Mouse (Mus musculus): ENCODE results near the gene BC049715. TPM values are rescaled to one million over a fixed set of nuclear protein-coding genes. Genes with fewer than 3 reads are reported as not detected.

Gene BC049715
- polyA plus RNA-seq, 1 experiment from 2014 or later: 1.9 TPM

- Histone ChIP-seq H3K9me3 (ENCODE audit: low read length) (no peaks in the 10 kb centered on the region), H3K4me1 (ENCODE audit: insufficient read depth, low read length) (peaks cover 34% of the 10 kb centered on the region), H3K27me3 (ENCODE audit: insufficient read depth, low read length) (no peaks in the 10 kb centered on the region), H3K27ac (ENCODE audit: low read length) (peak overlapping the region; percentile 26; the same call in 1 of the 2 replicates), H3K36me3 (ENCODE audit: insufficient read depth, low read length) (no peaks in the 10 kb centered on the region), H3K4me2 (replicated peaks; ENCODE audit: low read depth, low read length) (peak overlapping the region; percentile 25; the same call in 1 of the 2 replicates), H3K4me3 (ENCODE audit: low read length) (peak overlapping the region; percentile 3), H3K9ac (replicated peaks; ENCODE audit: low read length) (peak overlapping the region; percentile 29; the same call in 1 of the 2 replicates)
- 51% methylated on average over 14 of the region's 14 CpGs for WGBS
- ATAC-seq (ENCODE audit: low FRiP score, low TSS enrichment): no peak
These were observed 28.7 kb downstream of the BC049715 start for GRCm38 (mm10) chr6:136856071-136856636.

DNA sequence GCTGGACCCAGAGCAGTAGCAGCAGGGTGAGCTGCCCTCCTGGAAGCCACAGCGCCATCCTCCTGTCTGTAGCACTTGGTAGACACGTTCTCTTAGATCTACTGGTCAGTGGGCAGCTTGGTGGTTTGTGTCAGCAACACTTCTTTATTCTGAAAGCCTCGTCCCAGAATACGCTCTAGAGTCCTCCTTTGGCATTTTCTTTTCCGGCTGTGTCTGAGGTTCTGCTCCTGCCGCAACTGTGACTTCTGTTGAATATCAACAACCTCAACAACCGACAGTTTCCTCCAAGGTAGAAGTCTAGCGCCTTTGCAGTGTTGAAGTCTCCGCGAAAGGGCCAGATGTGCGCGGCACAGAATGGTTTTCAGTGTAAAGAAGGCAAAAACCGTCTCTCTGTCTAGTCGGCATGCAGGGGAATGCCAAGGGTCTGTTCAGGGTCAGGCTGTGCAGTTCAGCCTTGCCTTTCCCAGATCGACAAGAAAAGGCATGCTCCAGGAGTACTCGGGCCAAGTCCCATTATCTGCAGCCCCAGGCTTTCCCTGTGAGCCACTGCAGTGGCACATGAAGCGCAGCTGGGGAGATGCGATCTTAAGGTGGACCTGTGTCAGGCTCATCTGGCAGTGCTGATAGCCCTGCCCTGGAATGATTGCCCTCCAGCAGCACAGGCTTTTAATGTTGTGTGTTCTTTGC, 29.9 kb downstream of the BC049715 start, which contains the start of gene Art4:
Art4 (minus strand) TSS at position 548 of the 687 bp plus-strand sequence.
- WGBS: 58% methylated on average over 18 of the region's 18 CpGs
- peak; percentile 54 for ATAC-seq (ENCODE audit: low FRiP score, low TSS enrichment)
- no peak within 1 kb of the TSS for H3K4me3 ChIP-seq (ENCODE audit: low read length)

DNA sequence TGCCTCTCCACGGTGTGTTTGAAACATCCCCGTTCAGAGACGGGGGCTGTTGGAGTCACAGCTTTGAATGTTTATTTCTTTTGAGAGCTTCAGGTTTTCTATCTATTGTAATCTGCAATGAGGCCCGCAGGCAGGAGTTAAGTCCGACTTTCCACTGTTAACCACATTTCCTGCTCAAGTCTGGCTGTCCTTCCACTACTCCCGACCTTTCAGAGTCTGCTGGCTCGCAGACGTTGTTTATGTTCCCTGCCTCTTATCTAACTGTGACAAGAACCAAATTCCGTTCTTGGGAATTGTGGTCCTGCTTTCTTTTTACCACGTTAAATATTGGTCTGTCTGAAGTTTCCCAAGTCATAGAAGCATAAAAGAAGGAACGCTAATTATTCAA, 30.4 kb downstream of the BC049715 start:
- no peak overlapping the region for H3K4me3 ChIP-seq (ENCODE audit: low read length)
- H3K9ac ChIP-seq (replicated peaks; ENCODE audit: low read length): peak overlapping the region; percentile 50; the same call in 1 of the 2 replicates
- ATAC-seq (ENCODE audit: low FRiP score, low TSS enrichment): 0 out of 2 replicates have a peak, but pooled peaks have one; percentile 43
- no peaks in the 10 kb centered on the region for H3K36me3 ChIP-seq (ENCODE audit: insufficient read depth, low read length)
- peaks cover 29% of the 10 kb centered on the region for H3K4me1 ChIP-seq (ENCODE audit: insufficient read depth, low read length)
- peak overlapping the region; percentile 41 for H3K4me2 ChIP-seq (replicated peaks; ENCODE audit: low read depth, low read length)
- no peaks in the 10 kb centered on the region for H3K9me3 ChIP-seq (ENCODE audit: low read length)
- 29% methylated on average over 11 of the region's 11 CpGs for WGBS
- H3K27me3 ChIP-seq (ENCODE audit: insufficient read depth, low read length): no peaks in the 10 kb centered on the region
- H3K27ac ChIP-seq (ENCODE audit: low read length): peak overlapping the region; percentile 93

More for the DNA sequence above, 29.9 kb downstream of the BC049715 start, which contains the start of gene Art4:
- no peaks in the 10 kb centered on the region for H3K27me3 ChIP-seq (ENCODE audit: insufficient read depth, low read length)
- H3K9me3 ChIP-seq (ENCODE audit: low read length): no peaks in the 10 kb centered on the region
- H3K4me1 ChIP-seq (ENCODE audit: insufficient read depth, low read length): peaks cover 34% of the 10 kb centered on the region
- H3K36me3 ChIP-seq (ENCODE audit: insufficient read depth, low read length): no peaks in the 10 kb centered on the region
- H3K4me2 ChIP-seq (replicated peaks; ENCODE audit: low read depth, low read length): peak within 1 kb of the TSS; percentile 41
- peak within 1 kb of the TSS; percentile 50; the same call in 1 of the 2 replicates for H3K9ac ChIP-seq (replicated peaks; ENCODE audit: low read length)
- peak within 1 kb of the TSS; percentile 93 for H3K27ac ChIP-seq (ENCODE audit: low read length)

DNA sequence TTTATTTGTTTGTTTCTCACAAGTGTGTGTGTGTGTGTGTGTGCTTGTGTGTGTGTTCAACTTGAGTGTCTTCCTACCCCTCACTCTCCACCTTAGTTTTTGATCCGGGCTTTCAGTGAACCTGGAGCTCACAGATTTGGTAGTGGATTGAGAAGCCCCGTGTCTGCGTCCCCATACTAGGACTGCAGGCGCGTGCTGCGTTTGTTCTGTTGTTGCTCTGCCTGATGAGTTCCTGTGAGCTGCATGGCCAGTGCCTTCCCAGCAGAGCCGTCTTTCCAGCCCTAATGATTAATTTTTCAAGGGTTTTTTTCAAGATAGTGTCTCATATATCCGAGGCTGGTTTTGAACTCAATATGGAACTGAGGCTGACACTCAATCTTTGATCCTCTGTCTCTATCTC, 31.0 kb downstream of the BC049715 start:
- Histone ChIP-seq H3K36me3 (ENCODE audit: insufficient read depth, low read length) (no peaks in the 10 kb centered on the region), H3K9ac (replicated peaks; ENCODE audit: low read length) (no peak overlapping the region), H3K27me3 (ENCODE audit: insufficient read depth, low read length) (no peaks in the 10 kb centered on the region), H3K4me3 (ENCODE audit: low read length) (no peak overlapping the region), H3K9me3 (ENCODE audit: low read length) (no peaks in the 10 kb centered on the region), H3K4me2 (replicated peaks; ENCODE audit: low read depth, low read length) (no peak overlapping the region), H3K4me1 (ENCODE audit: insufficient read depth, low read length) (peaks cover 27% of the 10 kb centered on the region), H3K27ac (ENCODE audit: low read length) (peak overlapping the region; percentile 65)
- ATAC-seq (ENCODE audit: low FRiP score, low TSS enrichment): no peak
- 63% methylated on average over 8 of the region's 8 CpGs for WGBS

DNA sequence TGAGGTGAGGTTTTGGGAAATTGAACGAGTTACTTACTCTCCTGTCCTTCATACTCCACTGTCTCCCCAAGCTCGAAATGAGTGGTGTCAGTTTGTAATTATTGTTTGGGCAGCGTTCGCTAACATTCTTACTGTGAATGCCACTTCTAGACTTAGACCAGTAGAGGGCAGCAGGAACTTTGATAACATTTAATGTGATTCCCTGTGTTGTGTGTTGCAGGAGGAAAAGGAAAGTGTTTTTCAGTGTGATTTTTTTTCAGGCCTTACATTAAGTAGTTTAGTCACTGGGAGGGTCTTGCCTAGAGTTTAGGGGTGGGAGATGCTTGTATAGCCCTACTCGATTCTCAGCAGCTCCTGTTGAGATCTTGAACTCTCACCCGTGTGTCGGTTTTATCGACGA, 33.6 kb downstream of the BC049715 start:
- no peak overlapping the region for H3K4me2 ChIP-seq (replicated peaks; ENCODE audit: low read depth, low read length)
- H3K4me1 ChIP-seq (ENCODE audit: insufficient read depth, low read length): peaks cover 21% of the 10 kb centered on the region
- no peak overlapping the region for H3K4me3 ChIP-seq (ENCODE audit: low read length)
- no peak overlapping the region for H3K9ac ChIP-seq (replicated peaks; ENCODE audit: low read length)
- no peaks in the 10 kb centered on the region for H3K36me3 ChIP-seq (ENCODE audit: insufficient read depth, low read length)
- 39% methylated on average over 9 of the region's 9 CpGs for WGBS
- no peak overlapping the region for H3K27ac ChIP-seq (ENCODE audit: low read length)
- H3K27me3 ChIP-seq (ENCODE audit: insufficient read depth, low read length): no peaks in the 10 kb centered on the region
- peak; percentile 40; the same call in 1 of the 2 replicates for ATAC-seq (ENCODE audit: low FRiP score, low TSS enrichment)
- H3K9me3 ChIP-seq (ENCODE audit: low read length): no peaks in the 10 kb centered on the region

GRCm38 (mm10) chr6:136865360-136865759, 37.9 kb downstream of the BC049715 start:
- no peaks in the 10 kb centered on the region for H3K27me3 ChIP-seq (ENCODE audit: insufficient read depth, low read length)
- H3K9ac ChIP-seq (replicated peaks; ENCODE audit: low read length): no peak overlapping the region
- no peak for ATAC-seq (ENCODE audit: low FRiP score, low TSS enrichment)
- no peak overlapping the region for H3K4me2 ChIP-seq (replicated peaks; ENCODE audit: low read depth, low read length)
- no peaks in the 10 kb centered on the region for H3K4me1 ChIP-seq (ENCODE audit: insufficient read depth, low read length)
- 93% methylated on average over 5 of the region's 5 CpGs for WGBS
- H3K9me3 ChIP-seq (ENCODE audit: low read length): no peaks in the 10 kb centered on the region
- H3K36me3 ChIP-seq (ENCODE audit: insufficient read depth, low read length): no peaks in the 10 kb centered on the region
- no peak overlapping the region for H3K27ac ChIP-seq (ENCODE audit: low read length)
- H3K4me3 ChIP-seq (ENCODE audit: low read length): no peak overlapping the region

- no peak for ATAC-seq (ENCODE audit: low FRiP score, low TSS enrichment)
- Histone ChIP-seq H3K4me2 (replicated peaks; ENCODE audit: low read depth, low read length) (no peak overlapping the region), H3K36me3 (ENCODE audit: insufficient read depth, low read length) (no peaks in the 10 kb centered on the region), H3K27me3 (ENCODE audit: insufficient read depth, low read length) (no peaks in the 10 kb centered on the region), H3K4me3 (ENCODE audit: low read length) (no peak overlapping the region), H3K9me3 (ENCODE audit: low read length) (no peaks in the 10 kb centered on the region), H3K9ac (replicated peaks; ENCODE audit: low read length) (no peak overlapping the region), H3K4me1 (ENCODE audit: insufficient read depth, low read length) (no peaks in the 10 kb centered on the region), H3K27ac (ENCODE audit: low read length) (no peak overlapping the region)
- WGBS: 72% methylated on average over 4 of the region's 4 CpGs
These were observed 38.7 kb downstream of the BC049715 start for GRCm38 (mm10) chr6:136866150-136866549.

DNA sequence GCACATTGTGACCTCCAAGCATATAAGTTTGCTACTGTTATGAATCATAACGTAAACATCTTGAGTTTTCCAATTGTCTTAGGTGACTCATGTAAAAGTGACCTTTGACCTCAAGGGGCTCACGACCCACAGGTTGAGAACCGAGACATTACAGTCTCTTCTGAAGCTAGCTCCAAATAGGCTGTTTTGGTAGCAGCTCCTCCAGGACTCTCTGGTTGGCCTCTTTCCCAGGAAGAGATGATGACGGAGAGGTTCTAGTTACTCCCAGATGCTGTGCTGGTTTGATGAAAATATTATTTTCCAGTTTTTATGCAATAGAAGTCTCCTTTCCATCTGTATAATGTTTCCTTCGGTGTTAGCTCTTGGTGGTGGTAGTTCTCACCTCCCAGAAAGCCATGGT, 41.5 kb downstream of the BC049715 start:
- Histone ChIP-seq H3K36me3 (ENCODE audit: insufficient read depth, low read length) (no peaks in the 10 kb centered on the region), H3K4me3 (ENCODE audit: low read length) (no peak overlapping the region), H3K9ac (replicated peaks; ENCODE audit: low read length) (no peak overlapping the region), H3K9me3 (ENCODE audit: low read length) (no peaks in the 10 kb centered on the region), H3K4me1 (ENCODE audit: insufficient read depth, low read length) (no peaks in the 10 kb centered on the region), H3K27ac (ENCODE audit: low read length) (no peak overlapping the region), H3K27me3 (ENCODE audit: insufficient read depth, low read length) (no peaks in the 10 kb centered on the region), H3K4me2 (replicated peaks; ENCODE audit: low read depth, low read length) (no peak overlapping the region)
- ATAC-seq (ENCODE audit: low FRiP score, low TSS enrichment): no peak
- WGBS: 73% methylated on average over 5 of the region's 5 CpGs

- Histone ChIP-seq H3K4me2 (replicated peaks; ENCODE audit: low read depth, low read length) (peak overlapping the region; percentile 42), H3K36me3 (ENCODE audit: insufficient read depth, low read length) (no peaks in the 10 kb centered on the region), H3K4me3 (ENCODE audit: low read length) (peak overlapping the region; percentile 35), H3K27me3 (ENCODE audit: insufficient read depth, low read length) (no peaks in the 10 kb centered on the region), H3K9me3 (ENCODE audit: low read length) (no peaks in the 10 kb centered on the region), H3K9ac (replicated peaks; ENCODE audit: low read length) (peak overlapping the region; percentile 33), H3K27ac (ENCODE audit: low read length) (0 out of 2 replicates have a peak overlapping the region, but pooled peaks have one; percentile 14), H3K4me1 (ENCODE audit: insufficient read depth, low read length) (peaks cover 13% of the 10 kb centered on the region; the same call in 1 of the 2 replicates)
- WGBS: 46% methylated on average over 8 of the region's 8 CpGs
- no peak for ATAC-seq (ENCODE audit: low FRiP score, low TSS enrichment)
These were observed 47.2 kb downstream of the BC049715 start for GRCm38 (mm10) chr6:136874599-136874998.

GRCm38 (mm10) chr6:136875670-136876069, 48.2 kb downstream of the BC049715 start, which contains the start of gene Mgp:
TSS of gene Mgp (minus strand) at chr6:136875823.
- 16% methylated on average over 9 of the region's 9 CpGs for WGBS

More at GRCm38 (mm10) chr6:136875670-136876069, 48.2 kb downstream of the BC049715 start, which contains the start of gene Mgp:
- Histone ChIP-seq H3K27me3 (ENCODE audit: insufficient read depth, low read length) (no peaks in the 10 kb centered on the region), H3K36me3 (ENCODE audit: insufficient read depth, low read length) (no peaks in the 10 kb centered on the region), H3K4me3 (ENCODE audit: low read length) (peak within 1 kb of the TSS; percentile 35), H3K4me2 (replicated peaks; ENCODE audit: low read depth, low read length) (peak within 1 kb of the TSS; percentile 45), H3K4me1 (ENCODE audit: insufficient read depth, low read length) (peaks cover 13% of the 10 kb centered on the region; the same call in 1 of the 2 replicates), H3K9ac (replicated peaks; ENCODE audit: low read length) (peak within 1 kb of the TSS; percentile 49), H3K27ac (ENCODE audit: low read length) (peak within 1 kb of the TSS; percentile 17), H3K9me3 (ENCODE audit: low read length) (no peaks in the 10 kb centered on the region)
- peak; percentile 92 for ATAC-seq (ENCODE audit: low FRiP score, low TSS enrichment)
